Mouse (Mus musculus): ENCODE data around the gene C2cd4a. TPM values are rescaled to one million over a fixed set of nuclear protein-coding genes. Genes with fewer than 3 reads are reported as not detected.

Gene C2cd4a
- not detected in 2 replicates for polyA plus RNA-seq (2012; ENCODE audit: insufficient read depth, insufficient read length, missing spikeins)

DNA sequence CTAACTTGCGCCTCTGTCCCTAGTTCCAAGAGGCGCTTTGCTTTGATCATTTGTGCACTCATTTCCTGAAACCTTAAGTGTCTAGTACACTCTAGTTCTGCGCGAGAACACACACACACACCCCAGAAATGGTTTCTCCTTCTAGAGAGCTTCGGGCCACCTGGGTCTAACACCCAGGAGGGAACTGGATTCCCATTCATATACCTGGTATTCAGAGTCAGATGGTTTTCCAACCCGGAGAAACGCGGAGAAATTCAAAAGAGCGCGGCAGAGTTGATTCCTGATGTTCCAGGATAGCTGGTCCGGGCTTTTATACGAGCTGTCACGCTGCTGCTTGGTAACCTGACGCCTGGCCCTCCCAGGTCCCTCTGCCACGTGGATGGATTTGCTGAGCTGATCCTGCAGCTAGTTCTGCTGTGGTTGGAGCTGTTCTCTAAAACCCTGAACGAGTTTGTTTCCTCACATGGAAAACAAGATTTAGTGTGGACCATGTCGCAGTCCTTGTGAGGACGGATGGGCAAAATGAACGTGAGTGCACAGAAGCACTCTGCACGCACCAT is at the start of gene C2cd4a:
TSS of gene C2cd4a (minus strand) at position 285 of the 560 bp plus-strand sequence.
- H3K4me3 ChIP-seq (ENCODE audit: insufficient read depth, low read length): peak within 1 kb of the TSS; percentile 63
- TF ChIP-seq CTCF (IDR thresholded peaks at IDR 0.05; ENCODE audit: low read depth, low read length) (no peak), POLR2A (IDR thresholded peaks at IDR 0.05; ENCODE audit: borderline replicate concordance, low read depth, low read length) (no peak)
- H3K4me1 ChIP-seq (ENCODE audit: control insufficient read depth, insufficient read depth, low read length): no peaks in the 10 kb centered on the region
- no peak within 1 kb of the TSS for H3K27ac ChIP-seq (ENCODE audit: insufficient read depth, low read depth, low read length)

DNA sequence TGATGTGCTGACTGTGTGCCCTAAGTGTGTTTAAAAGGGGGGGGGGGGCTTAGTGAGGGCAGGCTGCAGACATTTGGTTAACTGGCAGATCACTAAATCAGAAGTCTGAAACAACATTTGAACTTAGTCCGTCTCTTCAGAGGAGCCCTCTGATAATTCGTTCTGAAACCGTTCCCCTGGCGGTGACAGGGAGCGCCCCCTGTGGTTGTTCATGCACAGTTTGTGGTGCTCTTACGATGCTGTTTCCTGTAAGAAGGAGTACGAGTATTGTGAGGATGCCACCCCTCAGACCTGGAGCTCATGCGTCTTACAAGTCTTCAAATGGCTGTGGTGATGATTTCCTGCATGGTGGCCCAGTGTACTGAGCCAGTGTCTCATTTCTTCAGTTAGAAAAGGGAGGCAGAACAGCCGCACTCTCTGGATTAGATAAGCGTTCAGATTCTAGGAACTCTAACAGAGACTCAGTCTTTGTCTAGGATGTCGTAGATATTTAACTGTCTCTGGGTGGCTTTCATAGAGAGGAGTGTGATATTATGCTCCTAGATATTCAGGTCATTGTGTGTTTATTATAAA is 46.2 kb upstream of the C2cd4a start:
- Histone ChIP-seq H3K27ac (ENCODE audit: insufficient read depth, low read depth, low read length) (no peak overlapping the region), H3K4me1 (ENCODE audit: control insufficient read depth, insufficient read depth, low read length) (no peaks in the 10 kb centered on the region), H3K4me3 (ENCODE audit: insufficient read depth, low read length) (no peak overlapping the region)
- TF ChIP-seq CTCF (IDR thresholded peaks at IDR 0.05; ENCODE audit: low read depth, low read length) (no peak), POLR2A (IDR thresholded peaks at IDR 0.05; ENCODE audit: borderline replicate concordance, low read depth, low read length) (no peak)

DNA sequence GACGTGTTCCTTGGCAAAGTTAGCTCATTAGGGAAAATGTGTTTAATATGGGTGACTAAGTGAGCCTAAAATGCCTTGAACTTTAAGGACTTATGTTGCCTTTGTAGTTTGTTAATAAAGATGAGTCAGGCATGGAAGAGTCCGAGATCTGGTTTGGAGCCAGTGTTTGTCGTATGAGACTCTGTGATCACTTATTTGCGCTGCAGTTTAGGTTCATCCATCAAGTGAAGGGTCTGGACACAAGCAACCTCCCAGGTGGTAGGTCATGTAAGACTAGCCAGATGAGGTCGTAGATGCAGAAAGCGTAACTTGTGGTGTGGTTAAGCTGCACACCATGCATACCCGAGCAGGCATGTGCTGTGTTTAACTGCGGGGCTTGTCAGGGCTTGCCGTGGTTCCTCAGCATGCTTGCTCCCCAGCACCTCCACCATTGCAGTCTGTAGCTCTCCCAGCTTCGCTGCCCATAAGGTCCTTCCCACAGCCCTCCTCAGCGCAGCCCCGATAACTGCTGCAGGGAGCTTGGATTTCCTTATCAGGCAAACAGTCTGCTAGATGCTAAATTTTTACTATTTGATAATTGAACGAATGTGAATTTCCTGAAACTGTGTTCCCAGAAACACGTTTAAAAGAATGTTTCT is 45.1 kb upstream of the C2cd4a start:
- no peaks in the 10 kb centered on the region for H3K4me1 ChIP-seq (ENCODE audit: control insufficient read depth, insufficient read depth, low read length)
- H3K4me3 ChIP-seq (ENCODE audit: insufficient read depth, low read length): no peak overlapping the region
- TF ChIP-seq CTCF (IDR thresholded peaks at IDR 0.05; ENCODE audit: low read depth, low read length): no peak
- no peak for TF ChIP-seq POLR2A (IDR thresholded peaks at IDR 0.05; ENCODE audit: borderline replicate concordance, low read depth, low read length)
- H3K27ac ChIP-seq (ENCODE audit: insufficient read depth, low read depth, low read length): no peak overlapping the region

DNA sequence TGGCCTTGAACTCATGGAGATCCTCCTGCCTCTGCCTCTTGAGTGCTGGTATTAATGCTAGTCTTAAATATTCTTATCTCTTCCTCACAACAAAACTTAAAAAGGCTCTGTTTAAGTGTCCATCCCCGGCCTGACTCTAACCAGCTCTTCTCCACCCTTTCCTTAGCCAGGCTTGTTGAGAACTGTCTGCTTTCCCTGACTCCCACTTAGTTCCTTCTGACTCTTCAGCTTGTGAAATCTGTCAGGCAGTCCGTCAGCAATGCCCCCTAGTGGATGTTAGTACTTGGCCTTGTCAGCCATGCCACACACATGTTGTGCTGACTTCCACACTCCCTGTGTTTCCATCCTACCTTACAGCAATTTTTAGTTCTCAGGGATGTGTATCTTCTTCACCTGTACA is 43.2 kb upstream of the C2cd4a start:
- Histone ChIP-seq H3K27ac (ENCODE audit: insufficient read depth, low read depth, low read length) (no peak overlapping the region), H3K4me3 (ENCODE audit: insufficient read depth, low read length) (no peak overlapping the region), H3K4me1 (ENCODE audit: control insufficient read depth, insufficient read depth, low read length) (no peaks in the 10 kb centered on the region)
- TF ChIP-seq POLR2A (IDR thresholded peaks at IDR 0.05; ENCODE audit: borderline replicate concordance, low read depth, low read length) (no peak), CTCF (IDR thresholded peaks at IDR 0.05; ENCODE audit: low read depth, low read length) (peak; percentile 61)

DNA sequence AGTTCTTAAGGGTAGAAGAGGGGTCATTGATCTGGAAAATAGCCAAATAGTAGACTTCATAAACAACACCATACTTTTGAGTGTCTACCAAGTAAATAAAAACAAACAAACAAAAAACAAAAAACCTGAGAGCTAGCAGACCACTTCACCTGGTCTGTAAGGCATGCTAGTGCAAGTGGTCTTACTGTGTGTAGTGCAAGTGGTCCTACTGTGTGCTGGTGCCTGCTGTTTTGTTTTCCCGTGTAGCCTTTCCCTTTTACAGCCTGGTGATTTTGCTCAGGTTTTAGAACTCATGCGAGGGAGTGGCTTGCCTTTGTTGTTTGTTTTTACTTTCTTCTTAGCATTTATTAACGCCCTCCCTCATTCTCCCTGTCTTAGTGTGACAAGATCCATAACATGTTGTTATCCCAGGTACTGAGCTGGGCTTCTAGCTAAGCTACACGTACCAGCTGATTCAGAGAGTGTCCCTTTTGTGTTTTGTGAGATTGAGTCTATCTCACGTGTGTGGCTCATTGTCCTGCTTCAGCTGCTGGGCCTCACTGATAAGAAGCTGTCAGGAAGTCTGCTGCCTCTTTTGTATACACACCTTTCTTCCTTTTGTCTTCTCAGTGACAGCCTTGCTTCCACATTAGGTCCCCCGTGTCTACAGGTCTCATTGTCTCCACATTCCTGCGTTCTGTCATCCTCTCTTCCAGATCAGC is 42.5 kb upstream of the C2cd4a start:
- Histone ChIP-seq H3K27ac (ENCODE audit: insufficient read depth, low read depth, low read length) (no peak overlapping the region), H3K4me3 (ENCODE audit: insufficient read depth, low read length) (no peak overlapping the region), H3K4me1 (ENCODE audit: control insufficient read depth, insufficient read depth, low read length) (no peaks in the 10 kb centered on the region)
- TF ChIP-seq POLR2A (IDR thresholded peaks at IDR 0.05; ENCODE audit: borderline replicate concordance, low read depth, low read length) (no peak), CTCF (IDR thresholded peaks at IDR 0.05; ENCODE audit: low read depth, low read length) (no peak)

DNA sequence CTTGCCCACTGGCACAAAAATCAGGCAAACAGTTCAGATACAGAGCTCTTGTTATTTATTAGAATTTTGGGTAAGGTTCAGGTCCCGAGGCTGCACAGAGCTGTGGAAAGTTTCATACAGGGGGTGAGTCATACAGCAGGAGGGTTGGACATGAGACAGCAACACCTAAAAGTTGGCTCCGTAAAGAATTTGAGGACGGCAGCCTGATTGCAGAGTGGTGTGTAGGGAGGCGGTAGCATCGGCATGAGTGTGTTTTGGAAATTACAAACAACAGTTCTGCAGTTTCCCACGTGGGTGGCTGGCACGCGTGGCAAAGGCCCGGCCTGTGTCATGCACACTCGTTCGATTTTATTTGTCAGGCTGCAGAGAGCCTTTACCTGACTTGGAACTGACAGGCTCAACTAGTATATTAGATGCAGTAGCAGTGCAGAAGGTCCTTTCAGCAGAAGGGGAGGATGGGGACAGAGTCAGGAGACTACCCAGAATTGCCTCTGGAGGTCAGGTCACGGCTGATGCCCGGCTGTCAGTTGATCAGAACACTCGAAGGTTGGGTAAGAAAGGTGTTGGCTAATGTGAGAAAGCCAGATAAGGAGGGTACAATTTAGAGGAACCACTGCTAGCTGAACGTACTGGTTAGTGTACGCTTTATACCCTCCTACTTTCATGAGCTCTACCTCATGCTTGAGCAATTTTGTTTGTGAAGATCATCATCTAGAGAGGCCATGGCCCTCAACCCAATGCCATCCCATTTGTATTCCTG is 37.7 kb upstream of the C2cd4a start:
- Histone ChIP-seq H3K4me1 (ENCODE audit: control insufficient read depth, insufficient read depth, low read length) (peaks cover 3% of the 10 kb centered on the region), H3K27ac (ENCODE audit: insufficient read depth, low read depth, low read length) (no peak overlapping the region)

DNA sequence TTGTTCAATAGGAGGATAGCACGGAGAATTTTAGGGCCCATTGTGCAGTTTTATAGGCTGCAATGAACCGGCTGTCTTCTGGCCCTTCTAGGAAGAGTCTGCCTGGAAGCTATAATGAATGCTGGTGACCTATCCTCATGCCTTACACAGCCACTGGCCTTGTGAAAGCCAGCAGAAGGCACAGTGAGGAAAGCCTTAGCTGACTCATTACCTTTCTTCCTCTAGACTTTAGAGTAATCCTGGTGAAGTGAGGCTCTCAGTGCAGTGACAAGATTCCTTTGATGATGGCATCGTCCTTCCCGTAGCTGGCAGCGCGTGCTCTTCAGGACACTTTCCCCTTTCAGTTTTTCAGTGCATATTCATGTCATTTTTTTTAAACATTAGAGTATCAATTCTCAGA is 35.3 kb upstream of the C2cd4a start:
- H3K4me1 ChIP-seq (ENCODE audit: control insufficient read depth, insufficient read depth, low read length): peaks cover 3% of the 10 kb centered on the region
- TF ChIP-seq POLR2A (IDR thresholded peaks at IDR 0.05; ENCODE audit: borderline replicate concordance, low read depth, low read length) (no peak), CTCF (IDR thresholded peaks at IDR 0.05; ENCODE audit: low read depth, low read length) (no peak)
- no peak overlapping the region for H3K27ac ChIP-seq (ENCODE audit: insufficient read depth, low read depth, low read length)
- no peak overlapping the region for H3K4me3 ChIP-seq (ENCODE audit: insufficient read depth, low read length)

More for the DNA sequence above, 37.7 kb upstream of the C2cd4a start:
- no peak for TF ChIP-seq POLR2A (IDR thresholded peaks at IDR 0.05; ENCODE audit: borderline replicate concordance, low read depth, low read length)
- no peak for TF ChIP-seq CTCF (IDR thresholded peaks at IDR 0.05; ENCODE audit: low read depth, low read length)
- no peak overlapping the region for H3K4me3 ChIP-seq (ENCODE audit: insufficient read depth, low read length)

DNA sequence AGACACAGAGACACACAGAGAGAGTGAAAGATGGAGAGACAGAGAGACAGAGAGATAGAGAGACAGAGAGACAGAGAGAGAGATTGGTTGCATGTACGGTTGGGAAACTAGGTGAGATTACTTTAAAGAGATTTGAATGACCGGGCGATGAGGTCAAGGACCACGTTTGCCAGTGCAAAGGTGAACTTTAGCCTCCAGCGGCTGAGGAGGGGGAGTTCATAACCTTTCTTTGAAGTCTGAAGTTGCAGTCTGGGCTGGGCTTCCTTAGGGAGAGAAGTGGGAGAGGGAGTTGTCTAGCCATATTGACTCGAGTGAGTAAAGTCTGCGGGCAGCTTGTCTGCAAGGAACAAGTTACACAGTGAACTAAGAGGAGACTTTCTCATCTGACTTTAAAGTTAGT is 33.3 kb upstream of the C2cd4a start:
- no peak overlapping the region for H3K4me3 ChIP-seq (ENCODE audit: insufficient read depth, low read length)
- no peak overlapping the region for H3K27ac ChIP-seq (ENCODE audit: insufficient read depth, low read depth, low read length)
- TF ChIP-seq POLR2A (IDR thresholded peaks at IDR 0.05; ENCODE audit: borderline replicate concordance, low read depth, low read length) (no peak), CTCF (IDR thresholded peaks at IDR 0.05; ENCODE audit: low read depth, low read length) (no peak)
- peaks cover 3% of the 10 kb centered on the region for H3K4me1 ChIP-seq (ENCODE audit: control insufficient read depth, insufficient read depth, low read length)

DNA sequence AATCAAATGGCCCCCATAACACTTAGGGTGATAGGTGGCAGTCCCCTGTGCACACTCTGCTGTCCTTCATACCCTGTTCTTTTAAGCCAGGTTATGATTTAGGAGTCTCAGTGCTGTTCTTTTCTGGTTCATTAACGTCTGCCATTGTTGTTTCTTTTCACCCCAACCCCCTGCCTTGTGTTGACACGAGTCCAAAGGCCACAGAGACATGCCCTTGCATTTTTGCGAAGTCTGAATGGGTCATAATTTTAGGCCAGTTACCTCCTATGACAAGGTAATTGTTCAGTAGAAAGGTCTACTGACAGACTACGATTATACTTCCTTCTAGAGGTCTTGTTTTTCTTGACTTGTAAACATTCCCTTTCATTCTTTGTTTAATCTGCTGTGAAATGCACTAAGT is 31.9 kb upstream of the C2cd4a start:
- Histone ChIP-seq H3K27ac (ENCODE audit: insufficient read depth, low read depth, low read length) (no peak overlapping the region), H3K4me1 (ENCODE audit: control insufficient read depth, insufficient read depth, low read length) (peaks cover 3% of the 10 kb centered on the region), H3K4me3 (ENCODE audit: insufficient read depth, low read length) (no peak overlapping the region)
- TF ChIP-seq POLR2A (IDR thresholded peaks at IDR 0.05; ENCODE audit: borderline replicate concordance, low read depth, low read length) (no peak), CTCF (IDR thresholded peaks at IDR 0.05; ENCODE audit: low read depth, low read length) (no peak)
